Comparison of ENCODE assay signal across 7 mouse cellular contexts in the genomic region with DNA sequence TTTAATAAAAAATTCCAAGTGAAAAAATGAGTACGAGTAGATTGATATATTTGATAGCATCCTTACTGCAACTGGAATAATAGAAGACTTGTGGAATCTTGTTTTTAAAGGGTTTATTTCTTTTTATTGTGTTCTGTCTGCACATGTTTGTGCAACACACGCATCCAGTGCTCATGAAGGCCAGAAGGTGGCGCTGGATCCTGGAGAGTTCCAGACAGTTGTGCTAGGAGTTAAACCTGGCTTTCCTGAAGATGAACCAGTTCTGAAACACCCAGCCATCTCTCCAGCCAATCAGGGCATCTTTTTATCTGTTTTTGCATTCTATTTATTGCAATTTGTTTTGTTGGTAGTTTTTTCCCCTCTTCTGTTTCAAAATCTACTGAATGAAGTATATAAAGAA. TPM values are rescaled to one million over a fixed set of nuclear protein-coding genes. Genes with fewer than 3 reads are reported as not detected.
DNase-seq lines count a peak whose midpoint lies in the region; ATAC-seq and TF ChIP-seq lines count a peak whose summit lies in the region.

No protein-coding gene starts in this region.

- no peak overlapping the region for H3K4me2 ChIP-seq in liver, embryonic 11.5 days
- no peak overlapping the region for H3K4me2 ChIP-seq in limb, embryonic 14.5 days (replicated peaks; ENCODE audit: low read depth, low read length, severe bottlenecking)

- H3K4me1 ChIP-seq in liver, adult 2 months (ENCODE audit: control insufficient read depth, insufficient read depth, low read length): peaks cover 16% of the 10 kb centered on the region
- 0 out of 2 replicates have a peak, but pooled peaks cover 3% of the 10 kb centered on the region for H3K4me1 ChIP-seq in liver, embryonic 11.5 days (replicated peaks; ENCODE audit: control insufficient read depth, insufficient read depth, low read length)
- H3K4me1 ChIP-seq in limb, embryonic 14.5 days (ENCODE audit: control insufficient read depth, insufficient read depth, low read length): no peaks in the 10 kb centered on the region; the same call in 1 of the 2 replicates

- H3K4me3 ChIP-seq in liver, adult 2 months (ENCODE audit: insufficient read depth, low read depth, low read length): no peak overlapping the region
- no peak overlapping the region for H3K4me3 ChIP-seq in liver, embryonic 11.5 days (ENCODE audit: low read depth, low read length)
- no peak overlapping the region for H3K4me3 ChIP-seq in limb, embryonic 14.5 days (replicated peaks; ENCODE audit: low read length)

- H3K27me3 ChIP-seq in liver, adult 2 months (ENCODE audit: control insufficient read depth, insufficient read depth, low read length): no peaks in the 10 kb centered on the region
- H3K27me3 ChIP-seq in liver, embryonic 11.5 days (replicated peaks; ENCODE audit: control insufficient read depth, insufficient read depth, low read length): no peaks in the 10 kb centered on the region
- H3K27me3 ChIP-seq in limb, embryonic 14.5 days (ENCODE audit: control insufficient read depth, insufficient read depth, low read length): no peaks in the 10 kb centered on the region

- H3K27ac ChIP-seq in liver, adult 2 months (replicated peaks; ENCODE audit: insufficient read depth, low read depth, low read length): no peak overlapping the region
- no peak overlapping the region for H3K27ac ChIP-seq in liver, embryonic 11.5 days (ENCODE audit: low read depth, low read length)
- no peak overlapping the region for H3K27ac ChIP-seq in limb, embryonic 14.5 days (replicated peaks; ENCODE audit: low read depth, low read length)

- peak; percentile 75 for TF ChIP-seq CTCF in liver, adult 2 months (IDR thresholded peaks at IDR 0.05; ENCODE audit: low read depth, low read length)

- no peak for ATAC-seq in liver, embryonic 11.5 days (replicated peaks; ENCODE audit: low FRiP score)
- no peak for ATAC-seq in limb, embryonic 14.5 days (ENCODE audit: low FRiP score, low read depth)

- DNase-seq in liver, adult 2 months (ENCODE audit: extremely low read depth, low read depth, low spot score): peak; percentile 63
- DNase-seq in liver, embryonic 11.5 days (ENCODE audit: low spot score): no peak
- DNase-seq in MN1 (ENCODE audit: low spot score): peak; percentile 28
- peak; percentile 77 for DNase-seq in c-Kit-positive CD71-positive TER-119-negative erythroid progenitor cells, embryonic 14.5 days (ENCODE audit: low read depth)
- DNase-seq in gastrocnemius, postnatal 14 days: peak; percentile 39
- DNase-seq in limb, embryonic 14.5 days (ENCODE audit: low spot score): peak; percentile 19
- peak; percentile 41 to 65 for DNase-seq in right cerebral cortex, adult 2 months (ENCODE audit: low spot score in 2 of 2)

- no peaks in the 10 kb centered on the region for H3K9me3 ChIP-seq in liver, embryonic 11.5 days (ENCODE audit: control insufficient read depth, low read length)
- no peaks in the 10 kb centered on the region for H3K9me3 ChIP-seq in limb, embryonic 14.5 days (ENCODE audit: control insufficient read depth, low read length)

- intact Hi-C loops in gastrocnemius, postnatal 14 days (cut with DNase I; ENCODE audit: low total_unique reads): no loop called here

- no peak for TF ChIP-seq POLR2A in liver, adult 2 months (IDR thresholded peaks at IDR 0.05; ENCODE audit: extremely low read depth, insufficient read depth, low read length)
- TF ChIP-seq POLR2A in limb, embryonic 14.5 days (IDR thresholded peaks at IDR 0.05; ENCODE audit: borderline replicate concordance, extremely low read depth, insufficient read depth, insufficient read length): no peak

- no peaks in the 10 kb centered on the region for H3K36me3 ChIP-seq in liver, adult 2 months (ENCODE audit: control insufficient read depth, insufficient read depth, low read length)
- no peaks in the 10 kb centered on the region for H3K36me3 ChIP-seq in liver, embryonic 11.5 days (ENCODE audit: control insufficient read depth, insufficient read depth, low read length)
- H3K36me3 ChIP-seq in limb, embryonic 14.5 days (ENCODE audit: control insufficient read depth, insufficient read depth, low read length): no peaks in the 10 kb centered on the region

- WGBS in liver, adult 2 months: 47% methylated on average over 3 of the region's 3 CpGs
- 53% methylated on average over 3 of the region's 3 CpGs for WGBS in liver, embryonic 11.5 days
- 57% methylated on average over 3 of the region's 3 CpGs for WGBS in limb, embryonic 14.5 days

- no peak overlapping the region for H3K9ac ChIP-seq in liver, adult 2 months (ENCODE audit: low read depth, low read length)
- no peak overlapping the region for H3K9ac ChIP-seq in liver, embryonic 11.5 days (ENCODE audit: low read depth, low read length)
- no peak overlapping the region for H3K9ac ChIP-seq in limb, embryonic 14.5 days (ENCODE audit: low read depth, low read length, severe bottlenecking)

- H3K79me2 ChIP-seq in liver, adult 2 months (ENCODE audit: control insufficient read depth, insufficient read depth, low read length): peaks cover 3% of the 10 kb centered on the region; the same call in 1 of the 2 replicates

RNA-seq across cellular contexts. Expression of gene Vezt, which starts 22.4 kb away (rescaled TPM):
- 9.2 and 11.7 TPM in 2 replicates for total RNA-seq in liver, adult 2 months (2014; rRNA removed)
- 6.4 and 6.5 TPM in 2 replicates for polyA plus RNA-seq in liver, adult 2 months (2012; rRNA removed)
- polyA plus RNA-seq in liver, embryonic 11.5 days (2014; fragmentation: Nextera tagmentation; extraction: Ambion mirVana): 18.9 and 19.7 TPM in 2 replicates
- 10 to 100 TPM; 20.4 to 21.2 TPM for total RNA-seq in gastrocnemius, postnatal 14 days (2021)
- 23.8 and 24.5 TPM in 2 replicates for polyA plus RNA-seq in limb, embryonic 14.5 days (2012; rRNA removed)
- polyA plus RNA-seq in limb, embryonic 14.5 days (2014; fragmentation: Nextera tagmentation; extraction: Ambion mirVana): 27.7 and 28.1 TPM in 2 replicates

RNA-seq across cellular contexts. Expression of gene Fgd6, which starts 22.6 kb away (rescaled TPM):
- total RNA-seq in liver, adult 2 months (2014; rRNA removed): 17.2 and 17.8 TPM in 2 replicates
- polyA plus RNA-seq in liver, adult 2 months (2012; rRNA removed): 4.2 and 4.7 TPM in 2 replicates
- 5.5 and 6.4 TPM in 2 replicates for polyA plus RNA-seq in liver, embryonic 11.5 days (2014; fragmentation: Nextera tagmentation; extraction: Ambion mirVana)
- 1 to 10 TPM; 2.1 to 2.5 TPM for total RNA-seq in gastrocnemius, postnatal 14 days (2021)
- 5.5 and 5.9 TPM in 2 replicates for polyA plus RNA-seq in limb, embryonic 14.5 days (2012; rRNA removed)
- polyA plus RNA-seq in limb, embryonic 14.5 days (2014; fragmentation: Nextera tagmentation; extraction: Ambion mirVana): 3.2 TPM in 2 replicates
